Mouse (Mus musculus): ENCODE measurements at regions not wholly inside any gene's neighbourhood (a gene's known extent, or its start where the extent isn't known, plus 50 kb on each side); places are given as distances from the start of the nearest gene placed in this dataset.
"Not testable (repeated sequence)": the region's sequence is repeated elsewhere in the genome, so short reads cannot be mapped to it uniquely, and the experiment has no call there.

GRCm38 (mm10) chr5:59831836-59832235 lies 1976.8 kb upstream of the G6pd2 start:
- no peak overlapping the region for H3K9ac ChIP-seq
- no peaks in the 10 kb centered on the region for H3K36me3 ChIP-seq
- no peaks in the 10 kb centered on the region for H3K4me1 ChIP-seq (replicated peaks)
- WGBS: 77% methylated on average over 3 of the region's 3 CpGs
- no peak overlapping the region for H3K4me3 ChIP-seq
- no peaks in the 10 kb centered on the region for H3K9me3 ChIP-seq (replicated peaks)
- no peak overlapping the region for H3K4me2 ChIP-seq
- no peak overlapping the region for H3K27ac ChIP-seq
- no peaks in the 10 kb centered on the region for H3K27me3 ChIP-seq
- ATAC-seq (replicated peaks; ENCODE audit: insufficient number of reproducible peaks, insufficient read depth, low FRiP score, low read depth): no peak

DNA sequence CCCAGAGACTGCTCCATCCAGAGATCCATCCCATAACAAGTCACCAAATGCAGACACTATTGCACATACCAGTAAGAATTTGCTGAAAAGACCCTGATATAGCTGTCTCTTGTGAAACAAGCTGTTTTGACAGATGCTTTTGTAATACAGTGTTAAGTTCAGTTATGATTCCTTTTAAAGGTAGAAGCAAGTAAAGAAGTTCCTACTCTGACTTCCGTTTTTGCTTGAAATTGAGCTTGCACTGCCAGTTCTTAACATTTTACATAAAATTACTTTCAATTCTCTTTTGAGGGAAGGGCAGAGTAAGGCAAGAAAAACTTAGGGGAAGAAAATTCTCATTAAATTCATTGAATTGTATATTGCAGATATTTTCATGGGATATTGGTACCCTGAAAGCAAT lies 1962.9 kb upstream of the G6pd2 start:
- Histone ChIP-seq H3K36me3 (no peaks in the 10 kb centered on the region), H3K4me2 (no peak overlapping the region), H3K9me3 (replicated peaks) (no peaks in the 10 kb centered on the region), H3K4me1 (replicated peaks) (no peaks in the 10 kb centered on the region), H3K27me3 (no peaks in the 10 kb centered on the region), H3K4me3 (no peak overlapping the region), H3K27ac (no peak overlapping the region), H3K9ac (no peak overlapping the region)
- 55% methylated on average over 1 of the region's 1 CpGs for WGBS
- ATAC-seq (replicated peaks; ENCODE audit: insufficient number of reproducible peaks, insufficient read depth, low FRiP score, low read depth): no peak

DNA sequence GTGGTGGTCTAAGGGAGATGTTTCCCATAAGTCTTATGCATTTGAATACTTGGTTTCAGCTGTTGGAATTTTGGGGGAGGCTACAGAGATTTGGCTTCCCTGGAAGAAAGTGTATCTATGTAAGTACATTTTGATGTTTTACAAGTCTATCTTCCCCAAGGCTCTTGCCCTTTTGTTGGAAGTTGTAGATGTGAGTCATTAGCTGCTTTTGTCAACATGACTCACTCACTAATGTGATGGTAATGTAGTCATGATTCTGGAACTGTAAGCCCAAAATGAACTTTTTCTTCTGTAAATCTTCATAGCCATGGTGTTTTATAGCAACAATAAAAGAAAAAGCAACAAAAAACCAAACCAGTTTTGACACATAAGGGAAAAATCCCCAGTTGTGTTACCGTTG lies 1961.0 kb upstream of the G6pd2 start:
- Histone ChIP-seq H3K4me1 (replicated peaks) (no peaks in the 10 kb centered on the region), H3K36me3 (no peaks in the 10 kb centered on the region), H3K9me3 (replicated peaks) (no peaks in the 10 kb centered on the region), H3K27me3 (no peaks in the 10 kb centered on the region), H3K9ac (no peak overlapping the region), H3K27ac (no peak overlapping the region), H3K4me3 (no peak overlapping the region), H3K4me2 (no peak overlapping the region)
- ATAC-seq (replicated peaks; ENCODE audit: insufficient number of reproducible peaks, insufficient read depth, low FRiP score, low read depth): no peak
- WGBS: 88% methylated on average over 1 of the region's 1 CpGs

DNA sequence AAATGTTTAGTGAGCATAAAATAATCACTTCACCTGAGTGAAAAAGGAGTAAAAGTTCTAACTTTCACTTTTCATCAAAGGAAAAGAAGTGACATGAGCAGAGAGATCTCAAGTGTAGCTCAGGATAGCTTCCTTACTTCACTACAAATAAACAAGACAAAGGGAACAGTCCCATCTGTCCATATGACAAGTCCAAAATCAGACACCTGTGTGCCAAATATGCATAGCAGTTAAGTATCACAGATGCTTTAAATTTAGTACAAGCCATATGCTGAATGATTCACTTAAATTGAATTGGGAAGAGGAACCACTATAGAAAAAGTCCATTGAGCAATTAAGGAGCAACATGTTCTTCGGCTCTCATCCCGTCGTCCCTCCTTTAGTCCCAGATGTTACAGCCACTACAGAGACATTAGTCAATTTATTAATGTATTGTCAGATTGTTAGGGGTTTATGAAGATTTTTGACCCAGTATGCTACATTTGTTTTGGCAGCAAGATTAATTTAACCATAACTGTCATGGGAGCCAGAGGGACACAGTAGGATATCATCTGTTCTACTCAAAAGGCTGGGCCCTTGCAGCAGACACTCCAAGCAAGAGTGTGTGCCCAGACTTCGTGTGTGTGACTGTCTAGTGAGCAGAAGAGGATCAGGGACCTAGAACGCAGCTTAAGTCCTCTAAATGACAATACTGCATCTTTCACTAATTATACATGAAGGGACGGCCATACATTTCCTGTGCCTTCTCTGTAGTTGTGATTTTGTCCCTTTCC lies 1914.5 kb upstream of the G6pd2 start:
- no peaks in the 10 kb centered on the region for H3K4me1 ChIP-seq (replicated peaks)
- ATAC-seq (replicated peaks; ENCODE audit: insufficient number of reproducible peaks, insufficient read depth, low FRiP score, low read depth): no peak

GRCm38 (mm10) chr5:59921910-59922309 lies 1886.7 kb upstream of the G6pd2 start:
- Histone ChIP-seq H3K9me3 (replicated peaks) (no peaks in the 10 kb centered on the region), H3K36me3 (no peaks in the 10 kb centered on the region), H3K4me3 (no peak overlapping the region), H3K9ac (no peak overlapping the region), H3K27me3 (no peaks in the 10 kb centered on the region), H3K27ac (no peak overlapping the region), H3K4me2 (no peak overlapping the region), H3K4me1 (replicated peaks) (no peaks in the 10 kb centered on the region)
- WGBS: 79% methylated on average over 4 of the region's 4 CpGs
- no peak for ATAC-seq (replicated peaks; ENCODE audit: insufficient number of reproducible peaks, insufficient read depth, low FRiP score, low read depth)

More for the DNA sequence above, 1914.5 kb upstream of the G6pd2 start:
- H3K9me3 ChIP-seq (replicated peaks): no peaks in the 10 kb centered on the region
- 77% methylated on average over 6 of the region's 6 CpGs for WGBS
- no peaks in the 10 kb centered on the region for H3K27me3 ChIP-seq
- H3K4me3 ChIP-seq: no peak overlapping the region
- no peak overlapping the region for H3K27ac ChIP-seq
- no peaks in the 10 kb centered on the region for H3K36me3 ChIP-seq
- no peak overlapping the region for H3K4me2 ChIP-seq
- no peak overlapping the region for H3K9ac ChIP-seq

GRCm38 (mm10) chr5:59940861-59941260 lies 1867.8 kb upstream of the G6pd2 start:
- Histone ChIP-seq H3K27me3 (no peaks in the 10 kb centered on the region), H3K4me3 (no peak overlapping the region), H3K9ac (no peak overlapping the region), H3K4me2 (no peak overlapping the region), H3K36me3 (no peaks in the 10 kb centered on the region), H3K9me3 (replicated peaks) (no peaks in the 10 kb centered on the region), H3K27ac (no peak overlapping the region), H3K4me1 (replicated peaks) (no peaks in the 10 kb centered on the region)
- ATAC-seq (replicated peaks; ENCODE audit: insufficient number of reproducible peaks, insufficient read depth, low FRiP score, low read depth): no peak
- WGBS: 67% methylated on average over 1 of the region's 1 CpGs

DNA sequence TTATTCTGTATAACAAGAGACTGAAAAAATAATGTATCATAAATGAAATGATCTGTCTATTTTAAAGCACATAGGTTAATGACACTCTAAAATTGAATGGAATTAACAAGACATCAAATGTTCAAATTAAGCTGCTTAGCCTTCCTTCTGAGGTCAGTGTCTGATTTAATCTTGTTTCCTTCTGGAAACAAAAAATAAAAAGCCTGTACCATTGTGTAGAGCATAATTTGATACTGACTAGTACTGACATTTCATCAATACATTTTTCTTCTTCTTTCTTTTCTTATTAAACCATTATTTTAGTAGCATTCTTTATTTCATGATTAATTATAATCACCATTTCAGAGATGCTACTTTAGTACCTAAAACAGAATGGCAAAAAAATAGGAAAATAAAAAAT lies 1862.9 kb upstream of the G6pd2 start:
- Histone ChIP-seq H3K4me2 (no peak overlapping the region), H3K27ac (no peak overlapping the region), H3K9me3 (replicated peaks) (no peaks in the 10 kb centered on the region), H3K36me3 (no peaks in the 10 kb centered on the region), H3K4me3 (no peak overlapping the region), H3K9ac (no peak overlapping the region), H3K27me3 (no peaks in the 10 kb centered on the region), H3K4me1 (replicated peaks) (no peaks in the 10 kb centered on the region)
- no peak for ATAC-seq (replicated peaks; ENCODE audit: insufficient number of reproducible peaks, insufficient read depth, low FRiP score, low read depth)

- Histone ChIP-seq H3K36me3 (no peaks in the 10 kb centered on the region), H3K4me2 (no peak overlapping the region), H3K9me3 (replicated peaks) (no peaks in the 10 kb centered on the region), H3K27me3 (no peaks in the 10 kb centered on the region), H3K4me3 (no peak overlapping the region), H3K4me1 (replicated peaks) (no peaks in the 10 kb centered on the region), H3K27ac (no peak overlapping the region), H3K9ac (no peak overlapping the region)
- no peak for ATAC-seq (replicated peaks; ENCODE audit: insufficient number of reproducible peaks, insufficient read depth, low FRiP score, low read depth)
- WGBS: 84% methylated on average over 4 of the region's 4 CpGs
Measured at GRCm38 (mm10) chr5:59947831-59948568, 1860.6 kb upstream of the G6pd2 start.

DNA sequence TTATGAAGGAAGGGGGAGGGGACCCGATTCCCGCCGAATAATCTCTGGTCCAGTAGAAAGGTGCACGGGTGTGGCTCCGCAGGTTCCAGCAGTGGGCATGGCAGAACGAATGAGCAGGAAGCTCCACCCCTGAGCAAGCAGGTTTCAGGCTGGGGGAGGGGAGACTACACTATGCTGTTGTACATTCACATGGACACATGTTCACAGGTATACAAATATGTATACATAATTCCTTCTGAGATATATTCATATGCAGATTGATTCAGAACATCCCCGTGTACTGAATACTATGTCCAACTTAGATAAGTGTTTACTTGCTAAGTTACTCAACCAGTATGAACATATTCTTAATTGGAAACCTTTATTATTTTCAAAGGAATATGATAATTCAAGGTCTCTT lies 1852.4 kb upstream of the G6pd2 start:
- H3K4me3 ChIP-seq; H3K4me2 ChIP-seq; ATAC-seq (replicated peaks; ENCODE audit: insufficient number of reproducible peaks, insufficient read depth, low FRiP score, low read depth); H3K36me3 ChIP-seq; H3K9me3 ChIP-seq (replicated peaks); H3K4me1 ChIP-seq (replicated peaks); H3K9ac ChIP-seq; H3K27me3 ChIP-seq; H3K27ac ChIP-seq: not testable (repeated sequence)
- whole genome bisulfite sequencing: 89% methylated on average over 7 of the region's 7 CpGs

- Histone ChIP-seq H3K4me1 (replicated peaks) (no peaks in the 10 kb centered on the region), H3K4me3 (no peak overlapping the region), H3K9ac (no peak overlapping the region), H3K27me3 (no peaks in the 10 kb centered on the region), H3K36me3 (no peaks in the 10 kb centered on the region), H3K4me2 (no peak overlapping the region), H3K27ac (no peak overlapping the region), H3K9me3 (replicated peaks) (no peaks in the 10 kb centered on the region)
- 50% methylated on average over 3 of the region's 3 CpGs for WGBS
- ATAC-seq (replicated peaks; ENCODE audit: insufficient number of reproducible peaks, insufficient read depth, low FRiP score, low read depth): no peak
Measured at GRCm38 (mm10) chr5:59996698-59997097, 1811.9 kb upstream of the G6pd2 start.

DNA sequence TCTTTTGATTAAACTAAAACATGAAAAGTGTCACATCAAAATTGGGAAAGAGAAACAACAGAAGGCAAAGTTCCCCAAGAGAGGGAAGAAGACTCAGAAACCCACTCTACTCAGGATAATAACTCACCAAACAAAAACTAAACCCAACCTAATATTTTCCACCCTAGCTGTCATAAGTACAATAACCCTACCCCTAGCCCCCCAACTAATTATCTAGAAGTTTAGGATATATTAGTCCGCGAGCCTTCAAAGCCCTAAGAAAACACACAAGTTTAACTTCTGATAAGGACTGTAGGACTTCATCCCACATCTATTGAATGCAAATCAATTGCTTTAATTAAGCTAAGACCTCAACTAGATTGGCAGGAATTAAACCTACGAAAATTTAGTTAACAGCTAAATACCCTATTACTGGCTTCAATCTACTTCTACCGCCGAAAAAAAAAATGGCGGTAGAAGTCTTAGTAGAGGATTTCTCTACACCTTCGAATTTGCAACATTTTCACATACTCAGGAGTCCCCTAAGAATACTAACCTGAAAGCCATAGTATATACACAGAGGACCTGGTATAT lies 1765.9 kb upstream of the G6pd2 start:
- H3K27ac ChIP-seq; H3K9ac ChIP-seq; H3K4me2 ChIP-seq; H3K36me3 ChIP-seq; H3K4me3 ChIP-seq; H3K4me1 ChIP-seq (replicated peaks); H3K9me3 ChIP-seq (replicated peaks); H3K27me3 ChIP-seq: not testable (repeated sequence)
- peak; percentile 100 for ATAC-seq (replicated peaks; ENCODE audit: insufficient number of reproducible peaks, insufficient read depth, low FRiP score, low read depth)
- 82% methylated on average over 6 of the region's 7 CpGs for WGBS

DNA sequence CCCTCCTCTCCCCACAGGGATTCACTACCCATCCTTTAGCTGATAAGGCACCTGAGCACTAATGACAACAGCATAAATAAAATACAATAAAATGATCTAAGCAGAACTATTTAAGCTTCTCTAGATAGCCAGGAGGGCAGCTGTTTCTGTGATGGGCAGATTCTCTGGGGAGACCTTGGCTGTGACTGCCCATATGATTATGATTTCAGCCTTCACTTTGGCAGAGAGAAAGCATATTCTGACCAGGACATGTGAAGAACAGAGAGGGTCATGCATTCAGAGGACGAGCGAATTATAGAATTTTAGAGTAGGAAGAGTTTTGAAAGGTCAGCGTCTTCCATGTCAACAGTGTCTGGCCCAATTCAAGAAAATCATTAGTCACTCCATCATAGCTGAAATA lies 1759.6 kb upstream of the G6pd2 start:
- whole genome bisulfite sequencing: 75% methylated on average over 3 of the region's 3 CpGs
- H3K27ac ChIP-seq: no peak overlapping the region
- H3K9me3 ChIP-seq (replicated peaks): no peaks in the 10 kb centered on the region
- no peaks in the 10 kb centered on the region for H3K4me1 ChIP-seq (replicated peaks)
- no peak overlapping the region for H3K4me3 ChIP-seq
- H3K36me3 ChIP-seq: no peaks in the 10 kb centered on the region
- no peak overlapping the region for H3K9ac ChIP-seq
- H3K27me3 ChIP-seq: no peaks in the 10 kb centered on the region
- ATAC-seq (replicated peaks; ENCODE audit: insufficient number of reproducible peaks, insufficient read depth, low FRiP score, low read depth): no peak
- H3K4me2 ChIP-seq: no peak overlapping the region

Data from heart, embryonic 15.5 days (tissue).